Comparison of ENCODE assay signal across 14 mouse cellular contexts in genomic region chr17:80426901-80427300, GRCm38 (mm10). TPM values are rescaled to one million over a fixed set of nuclear protein-coding genes. Genes with fewer than 3 reads are reported as not detected.
DNase-seq lines count a peak whose midpoint lies in the region; ATAC-seq and TF ChIP-seq lines count a peak whose summit lies in the region.
"Had no signal": no experiment of that assay in that cellular context is flagged by ENCODE, and none has a peak within 500 bp of the region (broad histone marks: within the 10 kb centered on the region; RNA-seq: fewer than 3 reads in every experiment).

No protein-coding gene starts in this region.

- no peaks in the 10 kb centered on the region for H3K4me1 ChIP-seq in hindbrain, postnatal 0 days (ENCODE audit: insufficient read depth, low read length)
- H3K4me1 ChIP-seq in hindbrain, embryonic 10.5 days (replicated peaks) = no peaks in the 10 kb centered on the region; the same call in 1 of the 2 replicates
- no peaks in the 10 kb centered on the region for H3K4me1 ChIP-seq in forebrain, postnatal 0 days (ENCODE audit: insufficient read depth)
- H3K4me1 ChIP-seq: embryonic facial prominence, embryonic 12.5 days; forebrain, embryonic 13.5 days; lung, embryonic 15.5 days; midbrain, embryonic 12.5 days had no signal

- H3K4me2 ChIP-seq in hindbrain, postnatal 0 days (ENCODE audit: low read depth, low read length) = no peak overlapping the region
- no peak overlapping the region for H3K4me2 ChIP-seq in forebrain, postnatal 0 days (ENCODE audit: low read depth)
- H3K4me2 ChIP-seq: embryonic facial prominence, embryonic 12.5 days; forebrain, embryonic 13.5 days; limb, embryonic 15.5 days; lung, embryonic 15.5 days; midbrain, embryonic 12.5 days; neural tube, embryonic 13.5 days had no signal

- no peak overlapping the region for H3K9ac ChIP-seq in hindbrain, postnatal 0 days (replicated peaks; ENCODE audit: low read length)
- no peak overlapping the region for H3K9ac ChIP-seq in forebrain, postnatal 0 days
- H3K9ac ChIP-seq: embryonic facial prominence, embryonic 12.5 days; forebrain, embryonic 13.5 days; limb, embryonic 15.5 days; lung, embryonic 15.5 days; midbrain, embryonic 12.5 days; neural tube, embryonic 13.5 days had no signal

- H3K27me3 ChIP-seq in hindbrain, postnatal 0 days (ENCODE audit: insufficient read depth, low read length) = no peaks in the 10 kb centered on the region
- no peaks in the 10 kb centered on the region for H3K27me3 ChIP-seq in hindbrain, embryonic 10.5 days (ENCODE audit: insufficient read depth, poor library complexity, severe bottlenecking)
- H3K27me3 ChIP-seq in forebrain, postnatal 0 days (ENCODE audit: insufficient read depth, low read length) = no peaks in the 10 kb centered on the region
- H3K27me3 ChIP-seq: embryonic facial prominence, embryonic 12.5 days; forebrain, embryonic 13.5 days; limb, embryonic 15.5 days; lung, embryonic 15.5 days; midbrain, embryonic 12.5 days; neural tube, embryonic 13.5 days had no signal

- TF ChIP-seq CTCF in hindbrain, postnatal 0 days (IDR thresholded peaks at IDR 0.05; ENCODE audit: low read depth) = no peak
- no peak for TF ChIP-seq CTCF in forebrain, postnatal 0 days (IDR thresholded peaks at IDR 0.05; ENCODE audit: low read depth)

- 59% methylated on average over 5 of the region's 5 CpGs for WGBS in hindbrain, postnatal 0 days
- 88% methylated on average over 5 of the region's 5 CpGs for WGBS in hindbrain, embryonic 10.5 days
- 57% methylated on average over 5 of the region's 5 CpGs for WGBS in forebrain, postnatal 0 days

- 0 out of 2 replicates have a peak, but pooled peaks have one; percentile 24 for ATAC-seq in hindbrain, postnatal 0 days
- no peak for ATAC-seq in forebrain, postnatal 0 days
- ATAC-seq in CD4-positive, CD25-positive, alpha-beta regulatory T cell, adult 4 months = no peak
- ATAC-seq: forebrain, embryonic 13.5 days had no signal

- peaks cover 9% of the 10 kb centered on the region for H3K36me3 ChIP-seq in hindbrain, postnatal 0 days (ENCODE audit: insufficient read depth, low read length)
- peaks cover 32% of the 10 kb centered on the region for H3K36me3 ChIP-seq in hindbrain, embryonic 10.5 days
- H3K36me3 ChIP-seq in forebrain, postnatal 0 days (ENCODE audit: insufficient read depth) = peaks cover 10% of the 10 kb centered on the region

- no peak for DNase-seq in hindbrain, postnatal 0 days (ENCODE audit: low spot score)
- DNase-seq in hindbrain, embryonic 10.5 days (ENCODE audit: low spot score) = no peak
- peak; percentile 43 for DNase-seq in right cerebral cortex, adult 18-20 months
- no peak for DNase-seq in right cerebral cortex, postnatal 4 days
- peak; percentile 20 to 58 for DNase-seq in left cerebral cortex, adult 9 months (ENCODE audit: low spot score in 2 of 2)
- DNase-seq in forebrain, postnatal 0 days = no peak
- DNase-seq: cerebellum, adult 9-11 months had no signal

- H3K9me3 ChIP-seq in hindbrain, postnatal 0 days (ENCODE audit: low read length) = no peaks in the 10 kb centered on the region
- H3K9me3 ChIP-seq in hindbrain, embryonic 10.5 days = peaks cover 3% of the 10 kb centered on the region; the same call in 1 of the 2 replicates
- H3K9me3 ChIP-seq in forebrain, postnatal 0 days (ENCODE audit: low read length) = no peaks in the 10 kb centered on the region
- H3K9me3 ChIP-seq: embryonic facial prominence, embryonic 12.5 days; forebrain, embryonic 13.5 days; limb, embryonic 15.5 days; lung, embryonic 15.5 days; midbrain, embryonic 12.5 days; neural tube, embryonic 13.5 days had no signal

- H3K27ac ChIP-seq in hindbrain, postnatal 0 days = peak overlapping the region; percentile 20; the same call in 1 of the 2 replicates
- H3K27ac ChIP-seq in hindbrain, embryonic 10.5 days = no peak overlapping the region
- H3K27ac ChIP-seq in forebrain, postnatal 0 days (ENCODE audit: low read depth, low read length) = no peak overlapping the region
- H3K27ac ChIP-seq: embryonic facial prominence, embryonic 12.5 days; forebrain, embryonic 13.5 days; limb, embryonic 15.5 days; lung, embryonic 15.5 days; midbrain, embryonic 12.5 days; neural tube, embryonic 13.5 days had no signal

- H3K4me3 ChIP-seq in hindbrain, postnatal 0 days (ENCODE audit: low read length) = no peak overlapping the region
- no peak overlapping the region for H3K4me3 ChIP-seq in hindbrain, embryonic 10.5 days
- H3K4me3 ChIP-seq in forebrain, postnatal 0 days (ENCODE audit: low read depth, low read length) = no peak overlapping the region
- H3K4me3 ChIP-seq: embryonic facial prominence, embryonic 12.5 days; forebrain, embryonic 13.5 days; limb, embryonic 15.5 days; lung, embryonic 15.5 days; midbrain, embryonic 12.5 days; neural tube, embryonic 13.5 days had no signal

RNA-seq across cellular contexts. Expression of gene Sos1, which starts 53.4 kb away (rescaled TPM):
- 21.2 and 21.5 TPM in 2 replicates for total RNA-seq in hindbrain, postnatal 0 days (2014; rRNA removed)
- 6.5 and 6.8 TPM in 2 replicates for polyA plus RNA-seq in hindbrain, postnatal 0 days (2015; fragmentation: Nextera tagmentation; extraction: Ambion mirVana)
- polyA plus RNA-seq in hindbrain, embryonic 10.5 days (2016; fragmentation: Nextera tagmentation; extraction: Ambion mirVana) = 3.3 and 4.3 TPM in 2 replicates
- total RNA-seq in forebrain, postnatal 0 days (2014; rRNA removed) = 20.9 and 29.3 TPM in 2 replicates
- polyA plus RNA-seq in forebrain, postnatal 0 days (2015; fragmentation: Nextera tagmentation; extraction: Ambion mirVana) = 3.3 and 5.2 TPM in 2 replicates
- 1 to 10 TPM; 4.6 to 5.4 TPM for polyA plus RNA-seq in CD4-positive, CD25-positive, alpha-beta regulatory T cell, adult 4 months (2017; shearing (Covaris generic))

RNA-seq across cellular contexts. Expression of gene Gm10190, which starts 53.6 kb away (rescaled TPM):
- not detected in 2 replicates for total RNA-seq in hindbrain, postnatal 0 days (2014; rRNA removed)
- 3.4 and 4.7 TPM in 2 replicates for polyA plus RNA-seq in hindbrain, postnatal 0 days (2015; fragmentation: Nextera tagmentation; extraction: Ambion mirVana)
- 0.68 TPM in 1 of 2 replicates, not detected in the other for polyA plus RNA-seq in hindbrain, embryonic 10.5 days (2016; fragmentation: Nextera tagmentation; extraction: Ambion mirVana)
- not detected in 2 replicates for total RNA-seq in forebrain, postnatal 0 days (2014; rRNA removed)
- 3.5 and 3.9 TPM in 2 replicates for polyA plus RNA-seq in forebrain, postnatal 0 days (2015; fragmentation: Nextera tagmentation; extraction: Ambion mirVana)
- not detected for polyA plus RNA-seq in CD4-positive, CD25-positive, alpha-beta regulatory T cell, adult 4 months (2017; shearing (Covaris generic))

Comparison
In these comparisons a context has a peak if more than half of its experiments do, and no peak if none do; other contexts are left out.
1. DNase-seq: peak in right cerebral cortex, adult 18-20 months (single experiment) and left cerebral cortex, adult 9 months (2 of 2); none in hindbrain, postnatal 0 days (single experiment), hindbrain, embryonic 10.5 days (single experiment), right cerebral cortex, postnatal 4 days (single experiment) and forebrain, postnatal 0 days (single experiment).